Mouse (Mus musculus): ENCODE data around the gene Tcp11l2. TPM values are rescaled to one million over a fixed set of nuclear protein-coding genes. Genes with fewer than 3 reads are reported as not detected.

Tcp11l2 gene
- polyA plus RNA-seq, 1 experiment from 2014 or later: 16.3 TPM

DNA sequence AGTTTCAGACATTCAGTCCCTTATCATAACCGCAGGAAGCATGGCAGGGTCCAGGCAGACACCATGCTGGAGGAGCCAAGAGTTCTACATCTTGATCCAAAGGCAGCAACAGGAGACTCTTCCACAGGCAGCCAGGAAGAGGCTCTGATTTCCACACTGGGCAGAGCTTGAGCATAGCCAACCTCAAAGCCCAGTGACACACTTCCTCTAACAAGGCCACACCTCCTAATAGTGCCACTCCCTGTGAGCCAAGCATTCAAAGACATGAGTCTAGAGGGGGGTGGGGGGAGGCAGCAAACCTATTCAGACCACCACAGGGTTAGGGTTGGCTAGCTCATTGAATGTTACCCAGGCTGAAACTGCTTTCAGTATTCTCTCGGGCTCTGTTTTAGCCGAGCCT is 24.6 kb upstream of the Tcp11l2 start:
- Histone ChIP-seq H3K9me3 (ENCODE audit: control insufficient read depth, low read length) (no peaks in the 10 kb centered on the region), H3K27ac (replicated peaks) (no peak overlapping the region), H3K4me2 (replicated peaks; ENCODE audit: low read depth) (no peak overlapping the region), H3K4me3 (ENCODE audit: low read depth, low read length) (no peak overlapping the region), H3K36me3 (ENCODE audit: control insufficient read depth, insufficient read depth, low read length) (no peaks in the 10 kb centered on the region), H3K4me1 (replicated peaks; ENCODE audit: control insufficient read depth, insufficient read depth) (no peaks in the 10 kb centered on the region), H3K27me3 (ENCODE audit: control insufficient read depth, insufficient read depth, low read length) (no peaks in the 10 kb centered on the region), H3K9ac (ENCODE audit: low read length) (no peak overlapping the region)
- 92% methylated on average over 3 of the region's 3 CpGs for WGBS
- DNase-seq (ENCODE audit: low spot score) (no peak), ATAC-seq (ENCODE audit: low FRiP score, low TSS enrichment) (no peak)
- TF ChIP-seq EP300 (optimal IDR thresholded peaks at IDR 0.05) (no peak), CTCF (IDR thresholded peaks at IDR 0.05; ENCODE audit: low read depth) (no peak)

DNA sequence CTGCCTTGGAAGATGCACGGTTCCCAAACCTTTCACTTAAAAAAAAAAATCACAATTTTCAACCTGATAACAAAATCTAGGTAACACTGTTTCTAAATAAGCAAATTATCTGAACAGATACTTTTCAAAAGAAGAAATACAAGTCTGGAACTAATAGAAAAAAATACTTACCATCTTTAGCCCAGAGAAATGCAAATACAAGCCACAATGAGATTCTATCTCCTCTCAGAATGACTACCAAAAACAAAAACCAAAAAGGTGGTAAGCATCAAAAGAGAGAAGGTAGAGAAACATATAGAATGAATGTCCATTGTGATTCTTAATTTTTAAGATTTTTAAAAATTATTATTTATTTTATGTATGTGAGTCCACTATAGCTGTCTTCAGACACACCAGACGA is 23.9 kb upstream of the Tcp11l2 start:
- DNase-seq (ENCODE audit: low spot score) (no peak), ATAC-seq (ENCODE audit: low FRiP score, low TSS enrichment) (no peak)
- TF ChIP-seq CTCF (IDR thresholded peaks at IDR 0.05; ENCODE audit: low read depth) (no peak), EP300 (optimal IDR thresholded peaks at IDR 0.05) (no peak)
- H3K4me2 ChIP-seq (replicated peaks; ENCODE audit: low read depth): no peak overlapping the region
- H3K9ac ChIP-seq (ENCODE audit: low read length): no peak overlapping the region
- no peaks in the 10 kb centered on the region for H3K9me3 ChIP-seq (ENCODE audit: control insufficient read depth, low read length)
- WGBS: 89% methylated on average over 2 of the region's 2 CpGs
- H3K27me3 ChIP-seq (ENCODE audit: control insufficient read depth, insufficient read depth, low read length): no peaks in the 10 kb centered on the region
- no peaks in the 10 kb centered on the region for H3K36me3 ChIP-seq (ENCODE audit: control insufficient read depth, insufficient read depth, low read length)
- H3K4me3 ChIP-seq (ENCODE audit: low read depth, low read length): no peak overlapping the region
- no peaks in the 10 kb centered on the region for H3K4me1 ChIP-seq (replicated peaks; ENCODE audit: control insufficient read depth, insufficient read depth)
- no peak overlapping the region for H3K27ac ChIP-seq (replicated peaks)

DNA sequence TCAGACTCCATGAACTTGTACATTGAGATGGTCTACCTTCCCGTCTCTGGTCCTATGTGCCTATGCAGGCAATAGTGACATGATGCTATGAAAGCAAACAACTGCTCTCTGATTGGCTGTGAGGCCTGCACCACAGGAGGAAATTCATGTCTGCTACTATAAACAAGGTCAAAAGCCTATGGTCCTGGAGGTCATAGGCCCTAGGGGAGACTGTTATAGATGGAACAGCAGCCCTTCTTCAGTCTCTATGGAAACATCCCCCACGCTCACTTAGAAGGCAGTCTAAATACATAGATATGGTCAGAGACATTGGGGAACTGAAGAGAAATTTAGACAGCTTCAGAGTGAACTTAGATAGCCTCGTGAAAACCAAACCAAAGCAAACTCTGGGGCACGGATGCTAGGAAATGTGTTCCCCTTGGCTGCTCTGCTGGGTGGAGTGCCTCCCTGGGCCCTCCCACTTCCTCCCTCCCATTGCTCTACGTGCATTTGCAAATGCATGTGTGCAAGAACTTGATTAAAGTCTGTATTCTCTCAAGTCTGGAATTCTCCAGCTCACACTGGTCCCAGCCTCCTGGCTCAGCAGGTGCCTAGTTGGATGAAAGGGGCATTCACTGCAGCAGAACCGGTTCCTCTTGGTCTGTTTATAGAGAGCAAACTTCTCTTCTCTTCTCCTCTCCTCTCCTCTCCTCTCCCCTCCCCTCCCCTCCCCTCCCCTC is 22.0 kb upstream of the Tcp11l2 start:
- DNase-seq (ENCODE audit: low spot score): peak; percentile 41
- H3K9me3 ChIP-seq (ENCODE audit: control insufficient read depth, low read length): 0 out of 2 replicates have a peak, but pooled peaks cover 3% of the 10 kb centered on the region
- no peaks in the 10 kb centered on the region for H3K36me3 ChIP-seq (ENCODE audit: control insufficient read depth, insufficient read depth, low read length)
- no peak overlapping the region for H3K4me3 ChIP-seq (ENCODE audit: low read depth, low read length)
- WGBS: 35% methylated on average over 6 of the region's 6 CpGs
- ATAC-seq (ENCODE audit: low FRiP score, low TSS enrichment): peak; percentile 91
- H3K4me1 ChIP-seq (replicated peaks; ENCODE audit: control insufficient read depth, insufficient read depth): no peaks in the 10 kb centered on the region
- no peak overlapping the region for H3K4me2 ChIP-seq (replicated peaks; ENCODE audit: low read depth)
- no peak overlapping the region for H3K9ac ChIP-seq (ENCODE audit: low read length)
- peak overlapping the region; percentile 53; the same call in 1 of the 2 replicates for H3K27ac ChIP-seq (replicated peaks)
- TF ChIP-seq EP300 (optimal IDR thresholded peaks at IDR 0.05): no peak
- TF ChIP-seq CTCF (IDR thresholded peaks at IDR 0.05; ENCODE audit: low read depth): no peak
- H3K27me3 ChIP-seq (ENCODE audit: control insufficient read depth, insufficient read depth, low read length): no peaks in the 10 kb centered on the region

DNA sequence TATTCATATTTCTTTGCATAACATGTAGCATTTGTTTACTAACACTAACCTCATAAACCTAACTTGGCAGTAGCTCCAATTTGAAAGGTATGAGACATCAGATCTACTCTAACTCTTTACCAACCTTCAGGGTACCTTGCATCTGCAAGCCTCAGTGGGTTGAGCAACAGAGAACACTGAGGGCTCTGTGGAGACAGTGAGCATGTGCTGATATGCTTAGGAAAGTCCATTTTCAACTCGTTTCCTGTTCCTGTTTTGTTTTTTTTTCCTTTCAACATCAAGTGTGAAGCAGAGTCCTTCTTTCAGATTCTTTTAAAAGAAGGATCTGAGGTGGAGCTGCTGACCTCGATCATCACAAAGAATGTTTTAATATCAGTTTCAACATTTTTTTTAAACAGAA is 20.3 kb upstream of the Tcp11l2 start:
- Histone ChIP-seq H3K9ac (ENCODE audit: low read length) (no peak overlapping the region), H3K4me3 (ENCODE audit: low read depth, low read length) (no peak overlapping the region), H3K4me1 (replicated peaks; ENCODE audit: control insufficient read depth, insufficient read depth) (no peaks in the 10 kb centered on the region), H3K4me2 (replicated peaks; ENCODE audit: low read depth) (no peak overlapping the region), H3K36me3 (ENCODE audit: control insufficient read depth, insufficient read depth, low read length) (no peaks in the 10 kb centered on the region), H3K27ac (replicated peaks) (no peak overlapping the region), H3K27me3 (ENCODE audit: control insufficient read depth, insufficient read depth, low read length) (no peaks in the 10 kb centered on the region), H3K9me3 (ENCODE audit: control insufficient read depth, low read length) (0 out of 2 replicates have a peak, but pooled peaks cover 3% of the 10 kb centered on the region)
- WGBS: 54% methylated on average over 2 of the region's 2 CpGs
- DNase-seq (ENCODE audit: low spot score): no peak
- no peak for TF ChIP-seq EP300 (optimal IDR thresholded peaks at IDR 0.05)
- no peak for ATAC-seq (ENCODE audit: low FRiP score, low TSS enrichment)

DNA sequence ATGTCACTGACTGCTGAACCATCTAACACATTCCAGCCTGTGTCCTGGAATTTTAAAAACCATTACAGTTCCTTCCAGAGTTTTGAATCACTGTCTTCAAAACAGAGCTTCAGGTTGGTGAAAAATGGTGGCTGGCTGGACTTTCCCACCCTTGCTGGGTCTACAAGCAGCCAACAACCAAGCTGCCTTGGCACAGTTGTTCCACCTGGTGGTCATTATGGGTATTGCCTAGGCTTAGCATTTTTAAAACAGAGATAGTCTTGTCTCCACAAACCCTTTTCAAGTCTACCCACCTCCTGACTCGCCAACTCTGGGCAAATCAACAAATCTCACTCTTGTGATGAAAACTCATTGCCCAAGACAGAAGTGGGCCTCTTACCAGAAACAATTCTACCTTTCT is 17.9 kb upstream of the Tcp11l2 start:
- Histone ChIP-seq H3K9me3 (ENCODE audit: control insufficient read depth, low read length) (0 out of 2 replicates have a peak, but pooled peaks cover 3% of the 10 kb centered on the region), H3K36me3 (ENCODE audit: control insufficient read depth, insufficient read depth, low read length) (no peaks in the 10 kb centered on the region), H3K4me1 (replicated peaks; ENCODE audit: control insufficient read depth, insufficient read depth) (0 out of 2 replicates have a peak, but pooled peaks cover 4% of the 10 kb centered on the region), H3K27me3 (ENCODE audit: control insufficient read depth, insufficient read depth, low read length) (no peaks in the 10 kb centered on the region), H3K9ac (ENCODE audit: low read length) (no peak overlapping the region), H3K27ac (replicated peaks) (no peak overlapping the region), H3K4me3 (ENCODE audit: low read depth, low read length) (no peak overlapping the region), H3K4me2 (replicated peaks; ENCODE audit: low read depth) (no peak overlapping the region)
- DNase-seq (ENCODE audit: low spot score) (no peak), ATAC-seq (ENCODE audit: low FRiP score, low TSS enrichment) (no peak)
- WGBS: 93% methylated on average over 1 of the region's 1 CpGs
- no peak for TF ChIP-seq EP300 (optimal IDR thresholded peaks at IDR 0.05)
- TF ChIP-seq CTCF (IDR thresholded peaks at IDR 0.05; ENCODE audit: low read depth): peak; percentile 64

DNA sequence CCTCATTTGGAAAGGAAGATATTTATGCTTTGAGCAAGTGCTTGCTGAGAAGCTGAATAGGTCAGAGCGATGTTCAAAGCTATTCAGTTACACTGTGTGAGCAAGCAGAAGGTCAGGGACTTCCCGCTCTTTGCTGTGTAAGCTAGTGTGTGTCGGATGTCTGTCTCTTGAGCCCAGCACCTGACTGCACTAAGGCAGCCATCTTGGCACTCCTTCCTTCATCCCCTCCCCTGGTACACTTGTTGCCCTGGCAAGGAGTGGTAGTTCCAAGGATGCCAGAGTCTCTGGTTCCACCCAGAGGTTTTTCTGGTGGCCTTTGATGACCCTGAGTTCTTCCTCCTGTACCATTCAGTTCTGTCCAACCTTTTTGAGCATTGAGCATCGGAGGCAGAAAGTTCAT is 16.4 kb upstream of the Tcp11l2 start:
- Histone ChIP-seq H3K27ac (replicated peaks) (no peak overlapping the region), H3K36me3 (ENCODE audit: control insufficient read depth, insufficient read depth, low read length) (no peaks in the 10 kb centered on the region), H3K27me3 (ENCODE audit: control insufficient read depth, insufficient read depth, low read length) (no peaks in the 10 kb centered on the region), H3K9me3 (ENCODE audit: control insufficient read depth, low read length) (0 out of 2 replicates have a peak, but pooled peaks cover 3% of the 10 kb centered on the region), H3K4me1 (replicated peaks; ENCODE audit: control insufficient read depth, insufficient read depth) (0 out of 2 replicates have a peak, but pooled peaks cover 4% of the 10 kb centered on the region), H3K9ac (ENCODE audit: low read length) (no peak overlapping the region), H3K4me2 (replicated peaks; ENCODE audit: low read depth) (no peak overlapping the region), H3K4me3 (ENCODE audit: low read depth, low read length) (no peak overlapping the region)
- DNase-seq (ENCODE audit: low spot score) (no peak), ATAC-seq (ENCODE audit: low FRiP score, low TSS enrichment) (no peak)
- WGBS: 88% methylated on average over 4 of the region's 4 CpGs
- TF ChIP-seq CTCF (IDR thresholded peaks at IDR 0.05; ENCODE audit: low read depth): no peak

All from stomach, postnatal 0 days (tissue).